Mouse (Mus musculus) T-helper 2 cell (primary cell): ENCODE results near the gene Tbc1d2b.

Experiments
- in situ Hi-C: fragments of 300-600 bp; cut with MboI, MseI; formaldehyde crosslinking; loops from one replicate; pipeline ENCODE4 v1.15.1; 2025; ENCODE audit warnings: high pct_unique_total_duplicates

The Tbc1d2b gene

DNA sequence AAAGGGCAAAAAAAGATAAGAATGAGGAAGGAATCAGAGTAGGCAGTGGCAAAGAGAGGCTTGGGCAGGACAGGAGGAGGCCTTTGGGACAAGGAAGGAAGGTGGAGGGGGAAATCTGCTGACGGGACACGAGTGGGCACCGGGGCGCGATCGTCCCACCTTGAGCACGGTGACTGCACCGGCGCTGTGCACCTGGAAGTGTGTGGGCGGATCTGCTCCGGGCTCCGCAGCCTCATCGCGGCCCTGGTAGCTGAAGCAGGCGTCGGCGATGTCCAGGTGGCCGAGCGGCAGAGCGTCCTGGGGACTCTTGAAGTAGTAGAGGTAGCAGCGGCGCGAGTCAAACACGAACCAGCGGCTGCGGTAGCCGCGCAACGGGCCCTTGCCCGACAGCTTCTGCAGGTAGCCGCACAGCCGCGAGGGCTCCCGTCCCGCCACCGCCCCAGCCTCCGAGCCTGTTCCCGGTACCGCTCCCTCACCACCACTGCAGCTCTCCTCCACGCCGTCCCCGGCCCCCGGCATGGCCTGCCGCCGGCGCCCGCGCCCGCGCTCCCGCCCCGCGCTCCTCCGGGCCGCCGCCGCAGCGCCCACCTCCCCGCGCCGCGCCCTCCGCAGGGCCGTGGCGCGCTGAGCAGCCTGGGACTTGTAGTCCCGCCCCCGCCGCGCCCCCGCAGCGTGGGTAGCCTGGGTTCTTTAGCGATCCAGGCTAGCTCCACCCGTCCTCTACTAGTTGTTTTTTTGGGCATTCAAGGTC, at the start of gene Tbc1d2b:
Tbc1d2b (minus strand) TSS at position 612 of the 751 bp plus-strand sequence.
- in situ Hi-C loops, result no loop called here

DNA sequence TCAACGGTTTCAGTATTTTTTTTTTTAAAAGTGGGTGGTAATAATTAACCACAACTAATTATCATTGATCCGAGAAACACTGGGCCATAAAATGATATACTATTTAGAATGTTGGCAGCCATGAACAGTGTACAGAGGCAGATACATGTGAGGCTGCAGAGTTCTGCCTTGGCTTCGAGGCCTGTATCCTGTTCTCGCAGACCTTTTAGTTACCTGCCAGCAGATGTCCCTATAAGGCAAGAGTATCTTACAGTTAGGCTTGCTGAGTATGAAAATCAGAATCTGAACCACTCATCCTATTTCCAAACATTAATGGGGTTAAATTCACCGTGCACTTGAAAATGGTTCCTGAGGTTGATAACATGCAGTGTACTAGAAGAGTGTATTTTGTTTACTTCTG, 45.7 kb upstream of the Tbc1d2b start:
- in situ Hi-C loops, result no loop called here

DNA sequence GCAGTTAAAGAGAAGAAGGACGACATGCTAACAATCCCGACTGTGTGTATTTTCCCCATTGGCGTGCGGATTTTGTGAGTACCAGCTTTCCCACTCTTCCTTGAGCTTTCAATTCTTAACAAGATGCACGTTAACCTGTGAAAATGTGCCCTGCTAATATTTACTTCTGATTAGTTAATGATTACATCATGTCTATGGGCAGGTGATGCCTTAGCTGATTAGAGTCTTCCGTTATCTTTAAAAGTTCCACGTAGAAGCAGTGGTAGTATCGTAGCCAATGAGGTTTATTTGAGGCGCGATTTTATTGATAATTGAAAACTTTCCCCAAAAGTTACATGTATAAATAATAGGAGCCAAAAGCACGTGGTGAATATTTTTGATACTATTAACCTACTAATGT, 45.1 kb upstream of the Tbc1d2b start:
- in situ Hi-C loops, result no loop called here

DNA sequence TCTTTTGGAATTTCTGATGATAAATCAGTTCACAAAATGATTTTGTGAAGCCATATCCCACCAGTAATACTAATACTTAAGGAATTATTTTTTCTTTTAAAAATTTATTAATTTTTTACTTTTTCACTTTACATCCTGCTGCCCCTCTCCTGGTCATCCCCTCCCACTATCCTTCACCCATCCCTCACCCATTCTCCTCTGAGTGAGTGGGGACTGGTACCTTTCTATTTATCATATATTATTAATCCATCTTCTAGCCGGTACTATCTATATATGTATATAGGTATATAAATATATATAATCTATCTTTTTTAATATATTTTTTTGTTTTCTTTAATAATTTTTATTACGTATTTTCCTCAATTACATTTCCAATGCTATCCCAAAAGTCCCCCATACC, 33.6 kb upstream of the Tbc1d2b start:
- in situ Hi-C loops, result no loop called here

DNA sequence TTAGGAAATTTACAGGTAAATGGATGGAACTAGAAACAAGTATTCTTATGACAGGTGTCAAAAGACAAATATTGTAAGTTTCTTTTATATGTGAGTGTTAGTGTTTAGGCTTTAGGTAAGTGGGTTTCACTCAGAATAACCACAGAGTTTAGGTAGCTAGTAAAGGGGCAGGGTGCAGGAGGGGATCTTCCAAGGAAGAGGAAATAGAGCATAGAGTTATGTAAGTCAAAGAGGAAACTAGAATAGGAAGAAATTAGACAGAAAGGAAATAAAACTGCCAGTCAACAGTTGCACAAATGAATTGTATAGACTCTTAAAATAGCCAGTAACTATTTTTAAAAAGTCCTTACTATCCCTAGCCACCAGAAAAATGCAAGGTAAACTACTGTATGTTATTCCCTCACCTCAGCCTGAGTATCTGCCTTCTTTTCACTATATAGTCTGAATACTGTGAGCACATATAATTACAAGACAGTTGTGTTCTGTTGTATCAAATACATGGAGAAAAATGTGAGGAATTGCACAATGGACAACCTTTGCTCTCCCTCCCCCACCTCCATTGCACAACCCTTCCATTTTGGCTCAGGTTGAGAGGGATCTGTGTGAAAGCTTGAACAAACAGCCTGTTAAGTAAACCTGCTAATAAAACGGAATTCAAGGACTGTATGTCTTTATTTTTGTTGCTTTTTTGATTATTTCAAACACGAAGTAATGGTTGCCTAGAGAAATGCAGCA, 32.7 kb upstream of the Tbc1d2b start:
- in situ Hi-C loops, result no loop called here

DNA sequence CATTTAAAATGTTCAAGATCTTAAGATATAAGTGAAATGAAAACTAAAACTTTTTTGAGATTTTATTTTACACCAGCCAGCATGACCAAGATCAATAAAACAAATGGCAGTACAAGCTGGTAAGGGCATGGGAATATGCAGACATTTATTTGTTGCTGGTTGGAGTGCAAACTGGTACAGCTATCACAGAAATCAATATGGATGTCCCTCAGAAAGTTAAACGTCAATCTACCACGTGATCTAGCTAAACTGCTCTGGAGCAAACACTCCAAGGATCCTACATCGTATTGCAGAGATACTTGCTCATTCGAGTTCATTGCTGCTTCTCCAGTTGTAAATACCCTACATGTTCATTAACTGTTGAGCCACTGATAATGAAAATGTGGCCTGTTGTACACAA, 32.1 kb upstream of the Tbc1d2b start:
- in situ Hi-C loops, result no loop called here

DNA sequence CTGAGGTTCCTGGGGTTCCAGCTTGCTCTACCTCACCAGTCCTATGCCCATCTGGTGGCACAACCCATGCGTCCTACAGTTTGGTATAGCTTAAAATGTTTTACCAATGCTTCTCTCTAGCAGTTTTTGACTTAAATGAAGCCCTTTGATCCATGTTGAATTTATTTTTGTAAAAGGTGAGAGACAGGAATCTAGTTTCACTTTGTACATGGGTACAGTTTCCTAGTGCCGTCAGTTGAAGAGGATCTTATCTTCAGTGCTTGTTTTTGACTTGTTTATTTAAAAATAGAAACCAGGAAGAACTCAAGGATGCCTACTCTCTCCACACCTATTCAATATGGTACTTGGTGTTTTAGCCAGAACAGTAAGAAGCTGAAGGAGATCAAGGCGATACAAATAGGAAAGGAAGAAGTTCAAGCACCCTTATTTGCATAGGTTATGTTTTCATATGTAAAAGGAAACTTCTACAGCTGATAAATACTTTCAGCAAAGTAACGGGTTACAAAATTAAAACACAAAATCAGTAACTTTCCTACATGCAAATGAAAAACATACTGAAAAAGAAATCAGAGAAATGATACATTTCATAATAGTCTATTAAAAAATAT, 30.6 kb upstream of the Tbc1d2b start:
- in situ Hi-C loops, result no loop called here

DNA sequence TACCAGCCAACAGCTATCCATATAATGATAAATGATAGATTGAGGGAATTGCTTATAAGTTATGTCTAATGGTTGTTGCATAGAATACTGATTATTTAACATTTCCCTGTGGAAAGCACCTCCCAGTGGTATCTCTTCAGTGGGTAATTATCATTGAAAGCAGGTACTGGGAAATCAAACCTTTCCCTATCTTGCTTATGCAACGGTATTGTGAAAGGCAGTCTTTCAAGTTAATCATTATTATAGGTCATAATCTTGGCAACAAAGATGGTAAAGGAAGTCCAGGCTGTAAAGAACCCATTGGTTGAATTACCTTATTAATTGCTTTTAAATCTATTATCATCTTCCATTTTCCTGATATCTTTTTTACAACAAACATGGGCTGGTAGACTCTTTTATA, 27.0 kb upstream of the Tbc1d2b start:
- in situ Hi-C loops, result no loop called here

DNA sequence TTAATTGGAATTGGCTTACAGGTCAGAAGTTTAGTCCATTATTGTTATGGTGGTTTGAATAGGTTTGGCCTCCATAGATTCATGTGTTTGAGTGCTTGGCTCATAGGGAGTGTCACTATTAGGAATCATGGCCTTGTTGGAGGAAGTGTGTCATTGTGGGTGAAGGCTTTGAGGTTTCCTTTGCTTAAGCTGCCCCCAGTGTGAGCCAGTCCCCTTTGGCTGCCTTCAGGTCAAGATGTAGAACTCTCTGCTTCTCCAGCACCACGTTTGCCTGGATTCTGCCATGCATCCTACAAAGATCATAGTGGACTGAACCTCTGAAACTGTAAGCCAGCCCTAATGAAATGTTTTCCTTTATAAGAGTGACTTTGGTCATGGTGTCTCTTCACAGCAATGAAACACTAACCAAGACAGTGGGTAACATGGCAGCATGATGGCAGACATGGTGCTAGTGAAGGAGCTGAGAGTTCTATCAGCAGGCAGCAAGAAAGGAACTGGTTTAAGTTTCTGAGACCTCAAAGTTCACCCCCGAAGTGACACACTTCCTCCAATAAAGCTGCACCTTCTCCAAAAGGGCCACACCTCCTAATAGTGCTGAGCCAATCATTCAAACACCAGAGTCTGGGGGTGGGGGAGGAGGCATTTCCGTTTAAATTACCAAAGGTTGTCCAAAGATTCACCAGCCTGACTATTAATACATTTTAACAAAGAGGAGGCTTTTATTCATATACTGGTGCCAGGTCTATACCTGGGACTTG, 23.2 kb upstream of the Tbc1d2b start:
- in situ Hi-C loops, result no loop called here

DNA sequence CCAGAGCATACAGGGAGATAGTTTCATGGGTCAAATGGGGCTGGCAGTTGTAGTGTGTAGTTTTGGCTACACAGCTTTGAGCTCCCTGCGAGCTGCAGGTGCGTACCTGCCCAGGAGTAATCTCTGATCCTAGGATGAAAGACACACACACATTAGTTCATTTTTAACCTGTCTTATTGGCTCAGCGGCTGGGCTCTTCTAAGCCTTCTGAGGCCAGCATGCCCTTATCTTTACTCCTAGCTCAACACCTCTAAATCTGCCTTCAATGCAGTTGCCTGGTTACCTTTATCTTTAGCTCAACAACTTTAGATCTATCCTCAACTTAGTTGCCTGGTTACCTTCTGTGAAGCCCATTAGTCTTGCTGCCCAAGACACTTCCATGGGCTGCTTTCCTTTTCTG, 7.8 kb upstream of the Tbc1d2b start:
- in situ Hi-C loops, result no loop called here

DNA sequence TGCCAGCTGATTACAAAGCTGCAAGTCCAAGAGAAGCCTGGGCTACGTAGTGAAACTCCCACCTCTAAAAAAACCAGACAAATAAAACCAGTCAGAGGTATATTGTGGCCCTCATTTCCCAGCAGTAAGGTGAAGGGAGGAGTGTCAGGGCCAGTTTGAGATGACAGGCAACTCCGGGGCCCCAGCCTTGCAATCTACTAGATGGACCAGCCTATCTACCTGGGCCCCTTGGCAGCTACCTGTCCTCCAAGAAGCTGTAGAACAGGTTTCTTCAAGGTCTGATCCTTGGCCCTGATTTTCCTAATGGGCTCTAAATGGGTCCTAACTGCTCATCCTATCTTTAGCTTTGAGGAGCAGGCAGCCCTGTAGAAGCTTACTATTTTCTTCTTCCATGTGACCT, 7.3 kb upstream of the Tbc1d2b start:
- in situ Hi-C loops, result no loop called here

DNA sequence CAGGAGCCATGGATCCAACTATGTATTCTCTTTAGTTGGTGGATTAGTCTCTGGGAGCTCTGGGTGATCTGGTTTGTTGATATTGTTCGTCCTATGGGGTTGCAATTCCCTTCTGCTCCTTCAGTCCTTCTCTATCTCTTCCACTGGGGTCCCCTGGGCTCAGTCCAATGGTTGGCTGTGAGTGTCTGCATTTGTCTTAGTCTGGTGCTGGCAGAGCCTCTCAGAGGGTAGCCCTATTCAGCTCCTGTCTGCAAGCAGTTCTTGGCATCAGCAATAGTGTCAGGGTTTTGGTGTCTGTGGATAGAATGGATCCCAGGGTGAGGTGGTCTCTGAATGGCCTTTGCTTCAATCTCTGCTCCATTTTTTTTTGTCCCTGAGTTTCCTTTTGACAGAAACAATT, 6.2 kb upstream of the Tbc1d2b start:
- in situ Hi-C loops, result no loop called here

DNA sequence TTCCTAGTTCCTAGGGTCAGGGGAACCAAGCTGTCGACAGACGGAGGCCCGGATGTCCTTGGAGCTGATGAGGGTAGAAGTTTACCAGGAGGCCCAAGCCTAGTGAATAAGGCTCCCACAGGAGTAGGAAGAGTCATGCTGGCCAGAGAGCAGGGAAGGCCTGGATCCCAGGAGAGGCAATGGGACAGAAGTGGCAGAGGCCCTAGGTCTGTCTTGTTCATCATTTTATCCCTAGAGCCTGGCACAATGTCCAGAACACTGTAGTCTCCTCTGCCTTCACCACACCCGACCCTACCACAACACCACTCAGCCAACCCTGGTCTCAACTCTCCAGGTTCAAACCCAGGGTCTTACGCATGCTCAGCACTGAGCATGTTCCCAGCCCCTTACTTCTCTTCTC, 5.3 kb upstream of the Tbc1d2b start:
- in situ Hi-C loops, result no loop called here

DNA sequence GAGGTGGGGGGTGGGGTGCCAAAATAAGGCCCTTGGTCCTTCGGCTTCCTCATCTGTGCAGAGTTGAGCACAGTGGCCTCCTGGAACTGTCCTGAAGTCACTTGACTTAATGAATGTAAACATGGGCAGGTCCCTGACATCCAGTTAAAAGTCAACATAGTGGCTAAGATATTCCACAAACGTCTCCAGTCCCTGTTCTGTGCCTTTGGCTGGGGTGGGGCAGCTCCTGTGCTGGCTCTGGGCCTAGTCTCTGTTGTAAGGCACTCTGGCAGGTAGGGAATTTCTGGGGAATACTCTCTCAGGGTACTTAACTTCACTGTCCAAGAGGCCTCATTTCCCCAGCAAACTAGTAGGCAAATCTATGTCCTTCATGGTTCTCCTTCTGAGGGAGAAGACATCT, 4.9 kb upstream of the Tbc1d2b start:
- in situ Hi-C loops, result no loop called here

DNA sequence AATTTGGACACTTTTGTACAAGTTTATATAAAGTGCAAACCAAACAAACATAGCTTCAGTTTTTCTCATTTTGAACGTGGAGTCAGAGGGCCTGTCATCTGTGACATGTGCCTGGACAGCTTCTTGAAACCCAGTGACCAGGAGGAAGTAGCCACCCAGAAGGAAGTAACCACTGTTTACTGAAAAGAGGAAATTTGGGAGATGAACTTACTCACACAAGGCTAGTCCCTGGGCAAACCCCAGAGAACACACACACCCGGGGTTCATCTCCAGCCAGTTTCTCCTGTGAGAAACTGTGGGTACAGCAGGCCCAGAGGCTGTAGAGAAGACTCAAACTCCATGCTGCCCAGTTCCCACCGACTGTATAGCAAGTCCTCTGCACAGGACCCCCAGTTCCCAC, 3.9 kb upstream of the Tbc1d2b start:
- in situ Hi-C loops, result no loop called here

DNA sequence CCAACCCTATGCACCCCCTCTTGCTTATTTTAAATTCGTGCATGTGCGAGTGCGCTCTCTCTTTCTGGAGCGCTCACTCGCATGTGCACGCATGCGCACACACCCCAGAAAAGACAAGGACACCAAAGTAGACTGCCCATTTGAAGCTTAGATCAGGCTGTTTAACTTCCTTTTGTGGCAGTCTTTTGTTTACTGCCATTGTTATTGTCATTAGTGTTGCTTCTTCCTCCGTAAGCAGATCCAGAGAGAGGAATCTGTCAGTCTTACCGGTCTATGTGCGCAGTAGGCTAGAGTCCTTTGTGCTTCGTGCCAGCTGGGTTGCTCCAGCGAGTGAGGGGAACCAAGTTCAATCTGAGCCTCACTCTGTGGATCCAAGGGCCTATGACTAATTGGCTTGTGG, 1.7 kb upstream of the Tbc1d2b start:
- in situ Hi-C loops, result no loop called here

DNA sequence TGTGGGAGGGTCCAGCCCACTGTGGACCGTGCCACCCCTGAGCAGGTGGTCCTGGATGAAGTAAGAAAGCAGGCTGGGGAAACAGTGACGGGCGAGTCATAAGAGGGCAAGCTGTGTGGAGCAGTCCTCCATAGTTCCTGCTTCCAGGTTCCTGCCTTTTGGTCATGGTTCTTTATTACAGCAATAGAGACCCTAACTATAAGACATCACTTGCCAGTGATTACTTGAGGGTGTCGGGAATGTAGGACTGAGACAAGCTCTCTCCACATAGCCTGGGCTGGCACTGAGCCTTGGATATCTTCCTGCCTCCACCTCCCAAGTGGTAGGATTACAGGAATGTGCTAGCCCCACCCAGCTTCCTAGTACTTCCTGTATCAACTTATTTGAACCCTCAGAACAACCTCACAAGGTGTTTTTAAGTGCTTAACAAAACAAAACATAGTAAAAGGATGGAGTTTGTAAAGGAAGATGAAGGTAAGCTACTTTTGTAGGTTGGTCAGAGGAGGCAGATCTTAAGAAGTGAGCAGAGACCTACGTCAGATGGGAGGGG, 1.0 kb upstream of the Tbc1d2b start:
- in situ Hi-C loops, result no loop called here

DNA sequence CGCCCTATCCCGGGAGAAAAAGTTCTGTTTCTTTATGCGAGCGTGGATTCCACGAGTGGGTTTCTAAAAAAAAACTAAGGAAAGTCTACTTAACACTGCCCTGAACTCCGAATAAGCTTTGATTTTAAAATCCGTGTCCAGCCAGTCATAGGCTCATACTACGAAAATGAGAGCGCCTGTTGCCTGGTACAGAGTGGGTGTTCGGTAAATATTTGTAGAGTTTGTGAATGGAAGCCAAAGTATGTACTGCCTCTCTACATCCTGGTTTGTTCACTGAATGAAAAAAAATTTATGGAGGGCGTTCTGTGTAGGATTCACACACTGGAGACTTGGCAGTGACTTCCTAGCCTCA, 316 bp upstream of the Tbc1d2b start:
- in situ Hi-C loops, result no loop called here

DNA sequence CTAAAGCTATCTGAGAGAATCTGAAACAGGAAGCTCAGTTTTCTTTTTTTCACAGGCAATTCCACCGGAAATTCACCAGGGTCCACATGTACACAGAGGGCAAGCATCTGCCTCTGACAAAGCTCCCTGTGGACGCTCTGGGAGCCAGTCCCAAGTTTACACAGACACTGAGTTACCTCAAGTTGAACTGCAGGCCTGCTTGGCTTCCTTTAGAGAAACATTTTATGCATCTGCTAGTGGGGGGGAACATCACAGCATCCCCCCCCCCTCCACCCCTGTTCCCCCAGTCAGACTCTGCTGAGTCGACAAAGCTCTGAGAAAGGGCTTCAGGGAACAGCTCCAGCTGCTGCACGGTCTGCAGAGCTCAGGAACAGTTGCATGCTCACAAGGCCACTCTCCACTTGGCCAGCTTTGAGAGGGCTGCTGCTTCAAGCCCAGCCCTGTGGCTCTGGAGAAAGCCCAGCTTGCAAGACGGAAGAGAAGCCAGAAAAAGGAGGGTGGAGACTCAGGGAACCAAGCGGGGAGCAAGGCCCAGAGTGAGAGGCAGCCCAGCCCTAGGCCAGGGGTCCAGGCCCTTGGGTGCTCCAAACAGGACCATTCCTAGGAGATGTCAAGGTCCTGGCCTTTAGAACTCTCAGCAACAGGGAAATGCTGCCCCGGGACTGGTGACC, 1.5 kb downstream of the Tbc1d2b start:
- in situ Hi-C loops, result no loop called here

DNA sequence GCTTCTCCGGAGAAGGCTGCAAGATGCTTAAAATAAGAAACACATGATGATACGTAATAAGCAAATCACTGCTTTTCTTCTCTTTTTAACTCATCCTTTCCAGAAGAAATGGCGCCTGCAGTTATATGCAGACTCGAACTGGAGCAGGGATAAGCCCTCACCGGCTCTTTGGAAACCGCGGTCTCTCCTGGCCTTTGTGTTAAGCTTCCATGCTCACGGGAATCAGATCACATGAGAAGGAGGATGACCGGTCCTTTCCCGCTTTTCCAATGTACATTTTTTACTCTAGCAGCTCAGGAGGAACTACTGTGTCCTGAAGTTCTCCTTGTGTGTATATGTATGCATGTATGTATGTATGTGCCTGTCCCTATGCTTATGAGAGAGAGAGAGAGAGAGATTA, 3.7 kb downstream of the Tbc1d2b start:
- in situ Hi-C loops, result no loop called here

DNA sequence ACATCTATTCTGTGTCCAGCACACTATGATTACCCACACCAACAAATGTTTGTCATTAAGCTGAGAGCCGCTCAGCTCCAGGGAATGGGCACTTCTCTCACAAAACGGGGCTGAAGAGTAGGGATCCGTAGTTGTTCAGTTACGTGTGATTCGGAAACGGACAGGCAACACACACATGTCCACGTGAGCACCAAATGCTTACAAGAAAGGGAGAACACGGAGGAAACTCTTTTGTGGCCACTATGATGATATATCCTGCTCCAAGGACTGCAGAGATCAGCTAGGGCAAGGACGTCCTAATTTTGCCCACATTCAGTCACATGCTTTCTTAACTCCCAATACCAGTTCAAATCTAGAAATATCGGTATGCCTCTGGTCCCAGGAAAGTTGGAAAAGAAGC, 4.5 kb downstream of the Tbc1d2b start:
- in situ Hi-C loops, result no loop called here
